Mouse (Mus musculus): ENCODE data around the gene Btrc. TPM values are rescaled to one million over a fixed set of nuclear protein-coding genes. Genes with fewer than 3 reads are reported as not detected.
"Not testable (repeated sequence)": the region's sequence is repeated elsewhere in the genome, so short reads cannot be mapped to it uniquely, and the experiment has no call there.

Gene Btrc
- polyA plus RNA-seq, 1 experiment from 2014 or later, result 63.3 TPM

DNA sequence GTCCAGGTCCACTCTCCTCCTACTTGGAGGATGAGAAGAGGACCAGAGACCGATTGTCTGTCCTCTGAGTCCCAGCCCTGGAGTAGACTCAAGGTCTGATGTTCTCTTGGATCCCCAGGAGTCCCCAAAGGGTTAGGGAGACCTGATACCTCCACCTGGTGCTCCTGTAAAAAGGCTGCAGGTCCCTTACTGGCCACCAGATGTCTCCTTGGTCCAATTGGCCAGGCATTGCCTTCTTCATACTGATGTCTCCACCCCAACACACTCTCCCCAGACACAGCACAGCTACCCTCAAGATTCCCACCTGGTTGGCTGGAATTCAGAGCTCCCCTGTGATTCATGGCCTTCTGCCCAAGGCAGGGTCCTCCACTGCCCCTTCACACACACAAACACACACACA is 174.0 kb downstream of the Btrc start:
- H3K4me1 ChIP-seq (replicated peaks; ENCODE audit: control insufficient read depth, insufficient read depth, low read length), result peaks cover 4% of the 10 kb centered on the region
- no peak overlapping the region for H3K4me3 ChIP-seq (ENCODE audit: low read depth, low read length)
- H3K4me2 ChIP-seq (replicated peaks; ENCODE audit: low read depth, low read length), result no peak overlapping the region
- peaks cover 26% of the 10 kb centered on the region for H3K27me3 ChIP-seq (ENCODE audit: control insufficient read depth, insufficient read depth, low read length)
- ATAC-seq (ENCODE audit: low FRiP score) (no peak), DNase-seq (ENCODE audit: low spot score) (peak; percentile 47)
- H3K9ac ChIP-seq (ENCODE audit: low read depth, low read length), result no peak overlapping the region
- H3K36me3 ChIP-seq (ENCODE audit: control insufficient read depth, insufficient read depth, low read length), result no peaks in the 10 kb centered on the region
- WGBS, result 45% methylated on average over 1 of the region's 1 CpGs
- H3K9me3 ChIP-seq (ENCODE audit: control insufficient read depth, low read length), result no peaks in the 10 kb centered on the region
- H3K27ac ChIP-seq (ENCODE audit: low read depth, low read length), result no peak overlapping the region

DNA sequence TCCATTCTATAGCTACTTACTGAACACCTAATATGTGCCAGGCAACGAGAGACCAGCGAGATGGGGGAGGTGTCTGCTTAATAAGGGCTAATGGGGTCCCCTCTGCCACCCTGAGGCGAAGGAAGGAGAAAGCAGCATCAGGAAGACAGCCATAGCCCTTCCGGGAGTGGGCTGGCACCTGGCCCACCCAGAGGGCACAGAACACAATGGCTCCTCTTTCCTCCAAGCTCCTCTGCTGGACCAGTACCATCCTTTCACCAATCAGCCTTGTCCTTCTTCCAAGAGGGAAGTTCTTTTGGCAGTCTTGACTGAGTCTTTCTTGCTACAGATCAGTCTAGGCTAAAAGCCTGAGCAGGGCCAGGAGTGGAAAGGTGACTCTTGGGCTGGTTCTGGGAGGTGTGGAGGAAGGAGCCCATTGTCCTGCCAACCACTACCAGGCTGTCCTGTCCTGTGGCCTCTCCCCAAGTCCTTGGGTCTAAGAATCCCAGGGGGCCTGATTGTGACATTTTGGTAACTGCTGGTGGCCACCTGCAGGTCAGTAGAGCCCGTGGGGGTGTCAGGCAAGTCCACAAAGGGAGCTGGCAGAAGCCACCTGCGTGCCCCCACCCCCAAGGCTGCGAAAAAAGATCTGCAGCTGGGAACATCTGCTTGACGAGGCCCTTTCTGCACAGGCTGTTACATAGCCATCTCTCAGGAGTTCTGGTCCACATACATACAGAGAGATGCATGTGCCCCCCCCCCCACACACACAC is 177.3 kb downstream of the Btrc start:
- Histone ChIP-seq H3K27me3 (ENCODE audit: control insufficient read depth, insufficient read depth, low read length) (peaks cover 46% of the 10 kb centered on the region), H3K4me3 (ENCODE audit: low read depth, low read length) (peak overlapping the region; percentile 35), H3K9ac (ENCODE audit: low read depth, low read length) (peak overlapping the region; percentile 42), H3K4me1 (replicated peaks; ENCODE audit: control insufficient read depth, insufficient read depth, low read length) (peaks cover 14% of the 10 kb centered on the region), H3K36me3 (ENCODE audit: control insufficient read depth, insufficient read depth, low read length) (no peaks in the 10 kb centered on the region), H3K4me2 (replicated peaks; ENCODE audit: low read depth, low read length) (peak overlapping the region; percentile 67), H3K9me3 (ENCODE audit: control insufficient read depth, low read length) (no peaks in the 10 kb centered on the region), H3K27ac (ENCODE audit: low read depth, low read length) (peak overlapping the region; percentile 19; the same call in 1 of the 2 replicates)
- WGBS, result 26% methylated on average over 8 of the region's 8 CpGs
- no peak for DNase-seq (ENCODE audit: low spot score)
- ATAC-seq (ENCODE audit: low FRiP score), result no peak

DNA sequence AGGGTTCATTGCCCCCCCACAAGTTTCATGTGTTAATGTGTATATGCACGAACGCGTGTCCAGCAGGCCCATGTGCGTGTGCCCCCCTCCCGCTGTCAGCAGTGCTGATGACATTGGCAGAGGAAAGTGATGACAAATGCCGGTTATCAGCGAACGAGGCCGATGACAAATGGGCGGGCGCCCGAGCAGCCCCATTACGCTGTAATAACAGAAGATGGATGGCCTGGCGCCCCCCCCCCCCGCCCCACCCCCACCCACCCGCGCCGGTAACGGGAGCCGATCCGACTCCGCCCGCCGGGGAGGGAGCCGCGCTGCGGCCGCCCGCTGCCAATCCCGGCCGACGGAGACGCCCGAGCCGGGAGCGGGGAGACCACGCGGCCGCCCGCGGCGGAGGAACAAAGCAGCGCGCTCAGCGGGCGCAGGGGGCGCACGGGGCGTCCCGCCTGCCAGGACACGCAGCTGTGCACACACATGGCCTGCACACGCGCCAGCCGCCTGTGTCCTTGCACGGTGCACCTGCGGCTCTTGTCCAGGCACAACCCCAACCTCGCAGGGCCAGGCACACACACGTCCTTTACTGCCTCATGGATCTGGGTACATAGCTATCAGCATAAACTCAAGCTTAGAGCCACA is 178.0 kb downstream of the Btrc start:
- peak; percentile 81 for DNase-seq (ENCODE audit: low spot score)
- peak overlapping the region; percentile 67 for H3K4me2 ChIP-seq (replicated peaks; ENCODE audit: low read depth, low read length)
- H3K27ac ChIP-seq (ENCODE audit: low read depth, low read length), result peak overlapping the region; percentile 67
- peak overlapping the region; percentile 35 for H3K4me3 ChIP-seq (ENCODE audit: low read depth, low read length)
- peaks cover 50% of the 10 kb centered on the region for H3K27me3 ChIP-seq (ENCODE audit: control insufficient read depth, insufficient read depth, low read length)
- no peaks in the 10 kb centered on the region for H3K36me3 ChIP-seq (ENCODE audit: control insufficient read depth, insufficient read depth, low read length)
- peak overlapping the region; percentile 42 for H3K9ac ChIP-seq (ENCODE audit: low read depth, low read length)
- peaks cover 14% of the 10 kb centered on the region for H3K4me1 ChIP-seq (replicated peaks; ENCODE audit: control insufficient read depth, insufficient read depth, low read length)
- ATAC-seq (ENCODE audit: low FRiP score), result peak; percentile 57
- under 1% methylated on average over 29 of the region's 58 CpGs for WGBS
- no peaks in the 10 kb centered on the region for H3K9me3 ChIP-seq (ENCODE audit: control insufficient read depth, low read length)

DNA sequence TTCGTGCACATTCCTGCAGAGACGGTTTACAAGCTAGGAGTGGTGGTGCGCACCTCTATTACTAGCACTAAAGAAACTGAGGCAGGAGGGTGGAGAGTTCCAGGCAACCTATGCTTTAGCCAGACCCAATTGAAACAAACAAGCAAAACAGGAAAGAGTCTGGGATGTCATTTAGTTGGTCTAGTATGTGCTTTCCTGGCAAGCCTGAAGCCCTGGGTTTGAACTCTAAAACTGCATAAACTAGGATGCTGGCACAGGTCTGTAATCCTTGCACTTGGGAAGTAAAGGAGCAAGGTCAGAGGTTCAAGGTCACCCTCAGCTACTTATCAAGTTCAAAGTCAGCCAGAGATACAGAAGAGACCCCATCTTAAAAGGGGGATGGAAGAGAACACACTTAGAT is 178.5 kb downstream of the Btrc start:
- H3K4me3 ChIP-seq (ENCODE audit: low read depth, low read length), result peak overlapping the region; percentile 35; the same call in 1 of the 2 replicates
- ATAC-seq (ENCODE audit: low FRiP score) (no peak), DNase-seq (ENCODE audit: low spot score) (peak; percentile 30)
- peaks cover 14% of the 10 kb centered on the region for H3K4me1 ChIP-seq (replicated peaks; ENCODE audit: control insufficient read depth, insufficient read depth, low read length)
- H3K36me3 ChIP-seq (ENCODE audit: control insufficient read depth, insufficient read depth, low read length), result no peaks in the 10 kb centered on the region
- WGBS, result 13% methylated on average over 3 of the region's 3 CpGs
- H3K4me2 ChIP-seq (replicated peaks; ENCODE audit: low read depth, low read length), result peak overlapping the region; percentile 67
- H3K27ac ChIP-seq (ENCODE audit: low read depth, low read length), result peak overlapping the region; percentile 67
- peak overlapping the region; percentile 42 for H3K9ac ChIP-seq (ENCODE audit: low read depth, low read length)
- H3K9me3 ChIP-seq (ENCODE audit: control insufficient read depth, low read length), result no peaks in the 10 kb centered on the region
- H3K27me3 ChIP-seq (ENCODE audit: control insufficient read depth, insufficient read depth, low read length), result peaks cover 50% of the 10 kb centered on the region

DNA sequence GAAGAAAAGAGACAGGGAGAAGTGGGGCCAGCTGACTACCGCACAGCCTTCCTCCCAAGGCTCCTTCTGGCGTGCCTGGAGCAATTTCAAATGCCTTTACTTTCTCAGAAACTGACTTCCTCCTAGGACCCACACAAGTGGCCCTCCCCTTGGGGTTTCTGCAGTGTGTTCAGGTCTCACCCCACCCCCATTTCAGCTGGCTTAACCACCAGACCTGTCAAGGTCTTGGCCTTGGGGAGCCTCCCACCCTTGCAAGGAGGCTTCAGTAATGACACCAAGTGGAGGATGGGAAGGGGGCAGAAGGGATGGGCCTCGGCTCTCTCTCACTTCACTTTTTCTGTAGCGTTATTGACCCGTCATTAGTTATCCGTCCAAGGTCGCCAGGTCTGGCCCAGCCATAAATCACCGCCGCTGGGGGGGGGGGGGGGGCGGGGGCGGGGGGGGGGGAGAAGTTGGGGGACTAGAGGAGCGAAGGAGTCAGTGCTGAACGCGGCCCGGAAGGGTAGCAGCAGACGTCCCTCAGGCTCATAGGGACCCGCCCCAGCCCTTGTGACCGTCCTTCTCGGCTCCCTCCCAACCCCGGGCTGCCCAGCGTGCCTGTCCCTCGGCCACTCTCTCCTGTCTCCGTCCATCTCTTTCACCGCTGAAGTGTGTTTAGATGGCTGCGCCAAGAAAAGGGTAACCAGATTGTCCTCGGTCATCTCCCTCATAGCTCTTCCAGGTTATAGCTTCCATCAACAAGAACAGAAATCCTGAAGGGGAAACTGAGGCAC is 180.8 kb downstream of the Btrc start:
- DNase-seq (ENCODE audit: low spot score), result peak; percentile 43
- WGBS, result 2% methylated on average over 18 of the region's 26 CpGs
- peaks cover 47% of the 10 kb centered on the region for H3K27me3 ChIP-seq (ENCODE audit: control insufficient read depth, insufficient read depth, low read length)
- no peaks in the 10 kb centered on the region for H3K36me3 ChIP-seq (ENCODE audit: control insufficient read depth, insufficient read depth, low read length)
- peak overlapping the region; percentile 60 for H3K4me2 ChIP-seq (replicated peaks; ENCODE audit: low read depth, low read length)
- no peak for ATAC-seq (ENCODE audit: low FRiP score)
- peak overlapping the region; percentile 37; the same call in 1 of the 2 replicates for H3K9ac ChIP-seq (ENCODE audit: low read depth, low read length)
- H3K9me3 ChIP-seq (ENCODE audit: control insufficient read depth, low read length), result no peaks in the 10 kb centered on the region
- H3K4me3 ChIP-seq (ENCODE audit: low read depth, low read length), result peak overlapping the region; percentile 31
- H3K27ac ChIP-seq (ENCODE audit: low read depth, low read length), result 0 out of 2 replicates have a peak overlapping the region, but pooled peaks have one; percentile 4
- H3K4me1 ChIP-seq (replicated peaks; ENCODE audit: control insufficient read depth, insufficient read depth, low read length), result peaks cover 14% of the 10 kb centered on the region

DNA sequence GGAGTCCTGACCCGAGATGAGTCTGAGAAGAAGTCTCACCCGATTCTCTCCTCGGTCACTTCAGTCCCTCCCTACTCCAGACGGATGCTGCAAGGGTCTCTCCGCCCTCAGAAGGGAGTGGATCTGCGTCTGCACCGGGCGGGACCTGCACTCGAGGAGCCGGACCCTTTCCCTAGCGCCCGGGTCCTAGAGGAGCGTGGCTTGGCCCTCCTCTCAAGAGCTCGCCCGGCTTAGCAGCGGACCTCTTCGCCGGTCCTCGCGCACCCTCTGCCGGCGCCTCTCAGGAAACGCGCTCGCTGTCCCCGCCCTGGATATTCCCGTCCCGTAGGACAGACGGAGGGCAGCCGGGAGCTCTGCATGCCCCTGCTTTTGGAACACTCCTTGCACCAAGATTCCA is 181.4 kb downstream of the Btrc start:
- H3K27ac ChIP-seq (ENCODE audit: low read depth, low read length), result 0 out of 2 replicates have a peak overlapping the region, but pooled peaks have one; percentile 4
- no peaks in the 10 kb centered on the region for H3K9me3 ChIP-seq (ENCODE audit: control insufficient read depth, low read length)
- under 1% methylated on average over 30 of the region's 30 CpGs for WGBS
- peak; percentile 59 for ATAC-seq (ENCODE audit: low FRiP score)
- peak overlapping the region; percentile 37; the same call in 1 of the 2 replicates for H3K9ac ChIP-seq (ENCODE audit: low read depth, low read length)
- peaks cover 14% of the 10 kb centered on the region for H3K4me1 ChIP-seq (replicated peaks; ENCODE audit: control insufficient read depth, insufficient read depth, low read length)
- peak overlapping the region; percentile 60 for H3K4me2 ChIP-seq (replicated peaks; ENCODE audit: low read depth, low read length)
- no peaks in the 10 kb centered on the region for H3K36me3 ChIP-seq (ENCODE audit: control insufficient read depth, insufficient read depth, low read length)
- H3K4me3 ChIP-seq (ENCODE audit: low read depth, low read length), result peak overlapping the region; percentile 31
- H3K27me3 ChIP-seq (ENCODE audit: control insufficient read depth, insufficient read depth, low read length), result peaks cover 45% of the 10 kb centered on the region
- DNase-seq (ENCODE audit: low spot score), result peak; percentile 89

DNA sequence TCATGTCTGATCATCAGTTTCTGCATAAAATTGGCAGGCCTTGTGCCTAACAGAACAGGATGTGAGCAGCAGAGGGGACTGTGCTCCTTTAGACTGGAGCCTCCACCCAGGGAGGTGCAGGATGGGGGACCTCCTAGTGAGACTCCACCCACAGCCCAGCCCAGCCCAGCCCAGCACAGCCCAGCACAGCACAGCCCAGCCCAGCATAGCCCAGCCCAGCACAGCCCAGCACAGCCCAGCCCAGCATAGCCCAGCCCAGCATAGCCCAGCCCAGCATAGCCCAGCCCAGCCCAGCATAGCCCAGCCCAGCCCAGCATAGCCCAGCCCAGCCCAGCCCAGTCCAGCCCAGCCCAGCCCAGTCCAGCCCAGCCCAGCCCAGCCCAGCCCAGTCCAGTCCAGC is 184.7 kb downstream of the Btrc start:
- H3K4me1 ChIP-seq (replicated peaks; ENCODE audit: control insufficient read depth, insufficient read depth, low read length); H3K9ac ChIP-seq (ENCODE audit: low read depth, low read length); H3K4me2 ChIP-seq (replicated peaks; ENCODE audit: low read depth, low read length); H3K36me3 ChIP-seq (ENCODE audit: control insufficient read depth, insufficient read depth, low read length); H3K9me3 ChIP-seq (ENCODE audit: control insufficient read depth, low read length); H3K4me3 ChIP-seq (ENCODE audit: low read depth, low read length); DNase-seq (ENCODE audit: low spot score); H3K27ac ChIP-seq (ENCODE audit: low read depth, low read length); ATAC-seq (ENCODE audit: low FRiP score): not testable (repeated sequence)
- peaks cover 17% of the 10 kb centered on the region for H3K27me3 ChIP-seq (ENCODE audit: control insufficient read depth, insufficient read depth, low read length)

DNA sequence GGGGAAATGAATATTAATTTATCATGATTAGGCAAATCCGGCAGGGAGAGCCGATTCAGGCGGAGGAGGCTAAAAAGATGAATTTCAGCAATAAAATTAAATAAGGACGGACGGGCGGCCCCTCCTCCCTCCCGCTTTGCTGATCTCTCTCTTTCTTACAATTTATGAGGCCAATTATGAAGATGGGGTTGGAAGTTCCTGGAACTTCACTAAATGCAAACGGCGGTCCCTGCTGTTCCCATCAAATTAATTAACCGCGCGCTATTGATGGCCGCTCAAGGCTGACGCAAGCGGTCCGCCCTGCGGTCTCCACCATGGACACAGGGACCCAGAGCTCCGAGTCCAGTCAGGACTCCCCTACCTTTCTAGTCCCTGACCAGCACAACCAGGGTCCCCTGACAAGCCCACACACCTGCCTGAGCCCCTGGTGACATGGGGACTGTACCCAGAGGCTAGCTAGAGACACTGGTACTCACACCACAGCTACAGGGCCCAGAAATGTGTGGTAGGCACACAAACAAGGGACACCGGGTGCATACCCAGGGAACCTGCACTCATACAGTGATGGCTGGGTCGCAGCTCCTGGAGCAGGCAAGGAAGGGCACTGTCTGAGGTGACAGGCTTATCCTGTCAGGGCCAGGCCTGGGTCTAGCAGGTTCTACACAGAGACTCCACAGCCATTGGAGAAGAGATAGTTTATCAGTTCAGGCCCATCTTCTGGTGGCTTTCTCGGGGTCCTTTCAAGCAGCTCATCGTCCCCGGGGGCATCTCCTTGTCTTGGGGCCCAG is 185.8 kb downstream of the Btrc start:
- ATAC-seq (ENCODE audit: low FRiP score) (no peak), DNase-seq (ENCODE audit: low spot score) (no peak)
- WGBS, result 78% methylated on average over 23 of the region's 23 CpGs
- Histone ChIP-seq H3K27ac (ENCODE audit: low read depth, low read length) (no peak overlapping the region), H3K4me2 (replicated peaks; ENCODE audit: low read depth, low read length) (no peak overlapping the region), H3K4me3 (ENCODE audit: low read depth, low read length) (no peak overlapping the region), H3K36me3 (ENCODE audit: control insufficient read depth, insufficient read depth, low read length) (no peaks in the 10 kb centered on the region), H3K4me1 (replicated peaks; ENCODE audit: control insufficient read depth, insufficient read depth, low read length) (0 out of 2 replicates have a peak, but pooled peaks cover 5% of the 10 kb centered on the region), H3K9ac (ENCODE audit: low read depth, low read length) (no peak overlapping the region), H3K27me3 (ENCODE audit: control insufficient read depth, insufficient read depth, low read length) (peaks cover 6% of the 10 kb centered on the region), H3K9me3 (ENCODE audit: control insufficient read depth, low read length) (no peaks in the 10 kb centered on the region)

Measured in hindbrain, embryonic 11.5 days (tissue).